Mouse (Mus musculus) midbrain, embryonic 15.5 days (tissue): ENCODE data around the gene Hck. TPM values are rescaled to one million over a fixed set of nuclear protein-coding genes. Genes with fewer than 3 reads are reported as not detected.

Experiments used
- ATAC-seq: fragments of 200-750 bp; cut with Nextera tagmentation; replicated peaks from 2 replicates; pipeline ENCODE4 v1.8.0; 2017; ENCODE audit warnings: moderate TSS enrichment
- H3K27ac ChIP-seq: fragments of 300-500 bp; sonication (generic); 2 replicates; pipeline ENCODE4 v1.5.1; 2015; ENCODE audit warnings: mild to moderate bottlenecking, inconsistent platforms
- H3K27me3 ChIP-seq: fragments of 300-500 bp; sonication (generic); replicated peaks from 2 replicates; pipeline ENCODE4 v1.6.1; 2015; ENCODE audit warnings: inconsistent platforms
- H3K36me3 ChIP-seq: fragments of 300-500 bp; sonication (generic); replicated peaks from 2 replicates; pipeline ENCODE4 v1.6.1; 2015; ENCODE audit warnings: inconsistent platforms
- H3K4me1 ChIP-seq: fragments of 300-500 bp; sonication (generic); 2 replicates; pipeline ENCODE4 v1.6.1; 2015; ENCODE audit warnings: inconsistent platforms
- H3K4me2 ChIP-seq: fragments of 300-500 bp; sonication (generic); 2 replicates; pipeline ENCODE4 v1.6.1; 2015; ENCODE audit warnings: inconsistent platforms, mild to moderate bottlenecking, moderate library complexity
- H3K4me3 ChIP-seq: fragments of 300-500 bp; sonication (generic); 2 replicates; pipeline ENCODE4 v1.5.1; 2015; ENCODE audit warnings: mild to moderate bottlenecking, inconsistent platforms
- H3K9ac ChIP-seq: fragments of 300-500 bp; sonication (generic); 2 replicates; pipeline ENCODE4 v1.6.1; 2015; ENCODE audit warnings: mild to moderate bottlenecking, inconsistent platforms
- H3K9me3 ChIP-seq: fragments of 300-500 bp; sonication (generic); 2 replicates; pipeline ENCODE4 v1.6.1; 2016; ENCODE audit warnings: inconsistent platforms
- WGBS: fragments of 180-500 bp; shearing (Covaris S2); methylation state at CpG from one replicate; pipeline ENCODE4 v1.1.7; 2015; ENCODE audit warnings: mixed read lengths; 5-methylcytosine and 5-hydroxymethylcytosine counted together
- polyA plus RNA-seq: library from polyadenylated mRNA; unstranded; fragments of >200 nt; fragmentation: Nextera tagmentation; extraction: Ambion mirVana; gene quantifications from 2 replicates; pipeline ENCODE4 v1.2.1, GENCODE M21; 2015

The Hck gene
- polyA plus RNA-seq, 1 experiment from 2014 or later, result 3.3 TPM

GRCm38 (mm10) chr2:153194255-153194654, 86.0 kb downstream of the Hck start:
- no peak for ATAC-seq
- Histone ChIP-seq H3K27me3 (no peaks in the 10 kb centered on the region), H3K4me2 (no peak overlapping the region), H3K9me3 (no peaks in the 10 kb centered on the region), H3K36me3 (peaks cover 32% of the 10 kb centered on the region), H3K4me3 (no peak overlapping the region), H3K9ac (no peak overlapping the region), H3K4me1 (no peaks in the 10 kb centered on the region), H3K27ac (no peak overlapping the region)
- 96% methylated on average over 3 of the region's 3 CpGs for WGBS

- no peaks in the 10 kb centered on the region for H3K27me3 ChIP-seq
- no peak overlapping the region for H3K4me3 ChIP-seq
- no peaks in the 10 kb centered on the region for H3K9me3 ChIP-seq
- H3K36me3 ChIP-seq, result peaks cover 48% of the 10 kb centered on the region
- H3K9ac ChIP-seq, result no peak overlapping the region
- no peak overlapping the region for H3K27ac ChIP-seq
- no peaks in the 10 kb centered on the region; the same call in 1 of the 2 replicates for H3K4me1 ChIP-seq
- 83% methylated on average over 5 of the region's 5 CpGs for WGBS
- ATAC-seq, result no peak
- no peak overlapping the region for H3K4me2 ChIP-seq
These were observed 90.2 kb downstream of the Hck start for GRCm38 (mm10) chr2:153198485-153198884.

- Histone ChIP-seq H3K27ac (no peak overlapping the region), H3K4me3 (no peak overlapping the region), H3K4me2 (no peak overlapping the region), H3K27me3 (no peaks in the 10 kb centered on the region), H3K9me3 (no peaks in the 10 kb centered on the region), H3K4me1 (no peaks in the 10 kb centered on the region; the same call in 1 of the 2 replicates), H3K36me3 (peaks cover 51% of the 10 kb centered on the region), H3K9ac (no peak overlapping the region)
- 95% methylated on average over 2 of the region's 2 CpGs for WGBS
- ATAC-seq, result no peak
These were observed 90.8 kb downstream of the Hck start for GRCm38 (mm10) chr2:153199114-153199513.

Other genes with a start within 250 kb of the Hck start
- gene Mylk2, start 197.1 kb upstream of the Hck start, polyA plus RNA-seq, result not detected in 2 replicates
- gene Foxs1, start 175.3 kb upstream of the Hck start, polyA plus RNA-seq, result 4.3 and 4.4 TPM in 2 replicates
- 9.9 and 14.0 TPM in 2 replicates for gene Dusp15, start 156.8 kb upstream of the Hck start, polyA plus RNA-seq
- 8.8 and 8.9 TPM in 2 replicates for gene Ttll9, start 146.0 kb upstream of the Hck start, polyA plus RNA-seq
- 234 and 236 TPM in 2 replicates for gene Pdrg1, start 93.0 kb upstream of the Hck start, polyA plus RNA-seq
- gene Xkr7, start 76.6 kb upstream of the Hck start, polyA plus RNA-seq, result 1.9 and 2.1 TPM in 2 replicates
- 1.7 and 2.7 TPM in 2 replicates for gene Ccm2l, start 42.5 kb upstream of the Hck start, polyA plus RNA-seq
- gene Tm9sf4, start 52.8 kb downstream of the Hck start, polyA plus RNA-seq, result 82.0 and 88.7 TPM in 2 replicates
- 49.2 and 49.7 TPM in 2 replicates for gene Tspyl3, start 117.0 kb downstream of the Hck start, polyA plus RNA-seq
- 6.5 and 7.4 TPM in 2 replicates for gene Plagl2, start 133.0 kb downstream of the Hck start, polyA plus RNA-seq
- gene Pofut1, start 133.1 kb downstream of the Hck start, polyA plus RNA-seq, result 5.2 and 6.2 TPM in 2 replicates
- gene Kif3b, start 182.9 kb downstream of the Hck start, polyA plus RNA-seq, result 24.6 and 24.7 TPM in 2 replicates
- 13.7 and 14.9 TPM in 2 replicates for gene Asxl1, start 237.4 kb downstream of the Hck start, polyA plus RNA-seq